Comparison of ENCODE assay signal across 11 mouse cellular contexts in genomic region chr16:70608358-70608757, GRCm38 (mm10).
"Had no signal": no experiment of that assay in that cellular context is flagged by ENCODE, and none has a peak within 500 bp of the region (broad histone marks: within the 10 kb centered on the region; RNA-seq: fewer than 3 reads in every experiment).

No protein-coding gene starts in this region.

- DNase-seq: kidney, adult 2 months; kidney, postnatal 25 days; layer of hippocampus, adult 9-11 months; liver, embryonic 13.5 days; lung, adult 2 months; lung, postnatal 14 days; lung, postnatal 4 days; midbrain, embryonic 14.5 days; retina, postnatal 1 day; thymus, adult 2 months; thymus, postnatal 14 days had no signal
